Mouse (Mus musculus): ENCODE data around the gene Csrnp3. TPM values are rescaled to one million over a fixed set of nuclear protein-coding genes. Genes with fewer than 3 reads are reported as not detected.

Csrnp3 gene
- polyA plus RNA-seq, 2 experiments from 2014 or later, result 0.22 TPM; not detected in 1

- ATAC-seq, result no peak
Observed at GRCm38 (mm10) chr2:65953726-65954340, 108.3 kb downstream of the Csrnp3 start.

- ATAC-seq, result no peak
Observed at GRCm38 (mm10) chr2:65955804-65956203, 110.2 kb downstream of the Csrnp3 start.

GRCm38 (mm10) chr2:65956727-65957126 lies 111.2 kb downstream of the Csrnp3 start:
- ATAC-seq, result no peak

GRCm38 (mm10) chr2:65963420-65963819 lies 117.9 kb downstream of the Csrnp3 start:
- ATAC-seq, result no peak

- no peak for ATAC-seq
Observed at GRCm38 (mm10) chr2:65968810-65969209, 123.2 kb downstream of the Csrnp3 start.

- no peak for ATAC-seq
Observed at GRCm38 (mm10) chr2:65973907-65974306, 128.3 kb downstream of the Csrnp3 start.

GRCm38 (mm10) chr2:65975383-65975782 lies 129.8 kb downstream of the Csrnp3 start:
- ATAC-seq, result no peak

- no peak for ATAC-seq
Observed at GRCm38 (mm10) chr2:65979338-65980053, 133.9 kb downstream of the Csrnp3 start.

- no peak for ATAC-seq
Observed at GRCm38 (mm10) chr2:65981470-65981869, 135.9 kb downstream of the Csrnp3 start.

- ATAC-seq, result no peak
Observed at GRCm38 (mm10) chr2:65981965-65982364, 136.4 kb downstream of the Csrnp3 start.

GRCm38 (mm10) chr2:65985706-65986105 lies 140.1 kb downstream of the Csrnp3 start:
- ATAC-seq, result no peak

GRCm38 (mm10) chr2:65987069-65987468 lies 141.5 kb downstream of the Csrnp3 start:
- no peak for ATAC-seq

GRCm38 (mm10) chr2:65987588-65987987 lies 142.0 kb downstream of the Csrnp3 start:
- no peak for ATAC-seq

- ATAC-seq, result no peak
Observed at GRCm38 (mm10) chr2:65988788-65989187, 143.2 kb downstream of the Csrnp3 start.

GRCm38 (mm10) chr2:65990108-65990507 lies 144.5 kb downstream of the Csrnp3 start:
- ATAC-seq, result no peak

GRCm38 (mm10) chr2:65990754-65991153 lies 145.2 kb downstream of the Csrnp3 start:
- no peak for ATAC-seq

- no peak for ATAC-seq
Observed at GRCm38 (mm10) chr2:65993371-65993770, 147.8 kb downstream of the Csrnp3 start.

GRCm38 (mm10) chr2:65994886-65995468 lies 149.4 kb downstream of the Csrnp3 start:
- no peak for ATAC-seq

GRCm38 (mm10) chr2:65998747-65999146 lies 153.2 kb downstream of the Csrnp3 start:
- ATAC-seq, result peak; percentile 10

GRCm38 (mm10) chr2:66008995-66009654 lies 163.6 kb downstream of the Csrnp3 start:
- ATAC-seq, result no peak

- ATAC-seq, result no peak
Observed at GRCm38 (mm10) chr2:66009677-66010076, 164.1 kb downstream of the Csrnp3 start.

- no peak for ATAC-seq
Observed at GRCm38 (mm10) chr2:66018711-66019110, 173.1 kb downstream of the Csrnp3 start.

GRCm38 (mm10) chr2:66019235-66019634 lies 173.7 kb downstream of the Csrnp3 start:
- ATAC-seq, result no peak
